In the genomic region with DNA sequence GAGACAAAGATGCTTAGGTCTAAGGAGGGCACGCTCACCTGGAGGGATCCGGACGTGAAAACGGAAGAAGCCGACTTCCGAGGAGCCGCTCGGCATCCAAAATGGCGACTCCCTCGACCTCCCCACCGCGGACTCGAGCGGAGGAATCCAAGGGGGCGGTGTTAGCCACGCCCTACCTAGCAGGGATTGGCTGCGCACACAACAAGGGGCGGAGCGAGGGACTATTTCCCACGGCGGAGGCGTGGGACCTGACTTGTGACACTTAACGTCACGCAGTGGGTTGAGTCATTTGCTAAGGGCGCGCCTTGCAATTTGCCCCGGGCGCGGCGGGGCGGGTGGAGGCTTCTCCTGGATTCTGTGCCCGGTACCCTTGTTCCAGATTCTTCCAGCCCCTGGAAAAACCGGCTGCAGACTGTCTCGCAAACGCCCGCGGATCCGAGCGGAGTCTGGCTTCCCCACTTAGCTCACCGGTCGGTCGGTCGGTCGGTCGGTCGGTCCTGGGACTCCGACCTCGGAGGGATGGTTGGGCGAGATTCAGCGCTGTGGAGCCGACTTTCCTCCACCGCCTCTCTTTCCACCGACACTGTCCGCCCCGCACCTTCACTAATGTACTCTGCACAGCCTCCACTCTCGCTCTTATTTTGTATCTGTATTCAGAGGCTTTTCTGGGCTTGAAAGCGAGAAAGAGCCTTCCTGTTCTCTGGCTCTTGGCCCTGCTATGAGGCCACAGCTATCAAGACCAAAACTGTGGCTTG, we compare ENCODE assay signal across 8 mouse cellular contexts. TPM values are rescaled to one million over a fixed set of nuclear protein-coding genes. Genes with fewer than 3 reads are reported as not detected.
DNase-seq lines count a peak whose midpoint lies in the region; ATAC-seq and TF ChIP-seq lines count a peak whose summit lies in the region.

A gene (minus strand): TSS at position 115 of the 755 bp plus-strand sequence.

- TF ChIP-seq EP300 in lung, postnatal 0 days (IDR thresholded peaks at IDR 0.05): peak; percentile 74

- peaks cover 15% of the 10 kb centered on the region for H3K27me3 ChIP-seq in hindbrain, embryonic 10.5 days (ENCODE audit: insufficient read depth, poor library complexity, severe bottlenecking)
- H3K27me3 ChIP-seq in lung, postnatal 0 days (replicated peaks; ENCODE audit: insufficient read depth, low read length): no peaks in the 10 kb centered on the region

- peak within 1 kb of the TSS; percentile 99 for H3K4me3 ChIP-seq in hindbrain, embryonic 10.5 days
- H3K4me3 ChIP-seq in lung, postnatal 0 days (ENCODE audit: low read depth, low read length): peak within 1 kb of the TSS; percentile 98

- TF ChIP-seq CTCF in lung, postnatal 0 days (IDR thresholded peaks at IDR 0.05): no peak; the same call in 1 of the 2 replicates

- no peaks in the 10 kb centered on the region for H3K9me3 ChIP-seq in hindbrain, embryonic 10.5 days
- H3K9me3 ChIP-seq in lung, postnatal 0 days (ENCODE audit: low read length): no peaks in the 10 kb centered on the region

- H3K4me2 ChIP-seq in lung, postnatal 0 days (replicated peaks; ENCODE audit: low read depth, low read length): peak within 1 kb of the TSS; percentile 62

- under 1% methylated on average over 57 of the region's 57 CpGs for WGBS in hindbrain, embryonic 10.5 days
- 2% methylated on average over 56 of the region's 57 CpGs for WGBS in lung, postnatal 0 days

- peak; percentile 95 for ATAC-seq in frontal cortex, adult (ENCODE audit: low TSS enrichment)
- peak; percentile 99 for ATAC-seq in lung, postnatal 0 days

- peaks cover 14% of the 10 kb centered on the region; the same call in 1 of the 2 replicates for H3K36me3 ChIP-seq in hindbrain, embryonic 10.5 days
- no peaks in the 10 kb centered on the region for H3K36me3 ChIP-seq in lung, postnatal 0 days (ENCODE audit: insufficient read depth, low read length)

- peak within 1 kb of the TSS; percentile 97 for H3K27ac ChIP-seq in hindbrain, embryonic 10.5 days
- peak within 1 kb of the TSS; percentile 85 for H3K27ac ChIP-seq in lung, postnatal 0 days (ENCODE audit: low read length)

- DNase-seq in MN1 (ENCODE audit: low spot score): peak; percentile 100
- DNase-seq in cerebellum, adult 9-10 months: peak; percentile 99
- peak; percentile 98 for DNase-seq in hindbrain, embryonic 10.5 days (ENCODE audit: low spot score)
- peak; percentile 97 for DNase-seq in layer of hippocampus, adult 9-11 months
- DNase-seq in lung, postnatal 0 days (ENCODE audit: low spot score): peak; percentile 97
- DNase-seq in ovary, postnatal 14 days (ENCODE audit: low spot score): peak; percentile 96
- peak; percentile 99 for DNase-seq in thymus, postnatal 14 days

- peak within 1 kb of the TSS; percentile 89 for H3K9ac ChIP-seq in lung, postnatal 0 days (replicated peaks; ENCODE audit: low read depth)

- H3K4me1 ChIP-seq in hindbrain, embryonic 10.5 days (replicated peaks): peaks cover 26% of the 10 kb centered on the region
- H3K4me1 ChIP-seq in lung, postnatal 0 days (ENCODE audit: insufficient read depth, low read depth, low read length): peaks cover 7% of the 10 kb centered on the region

RNA-seq across cellular contexts. Expression of the gene that starts here (rescaled TPM):
- polyA plus RNA-seq in hindbrain, embryonic 10.5 days (2016; fragmentation: Nextera tagmentation; extraction: Ambion mirVana): 138 and 156 TPM in 2 replicates
- polyA plus RNA-seq in lung, postnatal 0 days (2015; fragmentation: Nextera tagmentation; extraction: Ambion mirVana): 91.3 and 105 TPM in 2 replicates

Comparison
In these comparisons a context has a peak if more than half of its experiments do, and no peak if none do; other contexts are left out.
1. Peak in every context shown above with its lines: DNase-seq, ATAC-seq, H3K4me3 ChIP-seq and H3K27ac ChIP-seq.